Mouse (Mus musculus) liver, embryonic 13.5 days (tissue): Measurements from ENCODE around the gene Nudt14. TPM values are rescaled to one million over a fixed set of nuclear protein-coding genes. Genes with fewer than 3 reads are reported as not detected.
A peak's percentile ranks its signal among the peaks of the same experiment; 100 is the strongest.

ENCODE experiments used
- ATAC-seq: fragments of 200-750 bp; cut with Nextera tagmentation; 2 replicates; pipeline ENCODE4 v1.8.0; 2017; ENCODE audit warnings: low read depth, mild to moderate bottlenecking, moderate number of reproducible peaks, moderate library complexity
- DNase-seq: peaks from one replicate; pipeline ENCODE4 v3.0.0; 2022
- H3K27ac ChIP-seq: fragments of 300-500 bp; sonication (generic); 2 replicates; pipeline ENCODE4 v1.5.1; 2015; ENCODE audit warnings: moderate library complexity, mild to moderate bottlenecking, inconsistent platforms
- H3K27me3 ChIP-seq: fragments of 300-500 bp; sonication (generic); 2 replicates; pipeline ENCODE4 v1.6.1; 2015; ENCODE audit warnings: mild to moderate bottlenecking, inconsistent platforms
- H3K36me3 ChIP-seq: fragments of 300-500 bp; sonication (generic); 2 replicates; pipeline ENCODE4 v1.6.1; 2015; ENCODE audit warnings: mild to moderate bottlenecking, inconsistent platforms
- H3K4me1 ChIP-seq: fragments of 300-500 bp; sonication (generic); replicated peaks from 2 replicates; pipeline ENCODE4 v1.6.1; 2015; ENCODE audit warnings: inconsistent platforms
- H3K4me2 ChIP-seq: fragments of 300-500 bp; sonication (generic); 2 replicates; pipeline ENCODE4 v1.6.1; 2015; ENCODE audit warnings: inconsistent platforms, mild to moderate bottlenecking, moderate library complexity
- H3K4me3 ChIP-seq: fragments of 300-500 bp; sonication (generic); replicated peaks from 2 replicates; pipeline ENCODE4 v1.5.1; 2015; ENCODE audit warnings: mild to moderate bottlenecking, inconsistent platforms
- H3K9ac ChIP-seq: fragments of 300-500 bp; sonication (generic); 2 replicates; pipeline ENCODE4 v1.6.1; 2015; ENCODE audit warnings: mild to moderate bottlenecking, inconsistent platforms
- H3K9me3 ChIP-seq: fragments of 300-500 bp; sonication (generic); replicated peaks from 2 replicates; pipeline ENCODE4 v1.6.1; 2016; ENCODE audit warnings: inconsistent platforms
- WGBS: fragments of 180-500 bp; shearing (Covaris S2); methylation state at CpG from one replicate; pipeline ENCODE4 v1.1.7; 2015; ENCODE audit not compliant: insufficient replicate concordance; 5-methylcytosine and 5-hydroxymethylcytosine counted together
- polyA plus RNA-seq: library from polyadenylated mRNA; unstranded; fragments of >200 nt; fragmentation: Nextera tagmentation; extraction: Ambion mirVana; gene quantifications from 2 replicates; pipeline ENCODE4 v1.2.1, GENCODE M21; 2015

Nudt14 gene
- polyA plus RNA-seq, 1 experiment from 2014 or later: 15.2 TPM

- Histone ChIP-seq H3K27me3 (no peaks in the 10 kb centered on the region), H3K4me2 (no peak overlapping the region), H3K4me1 (0 out of 2 replicates have a peak, but pooled peaks cover 2% of the 10 kb centered on the region), H3K27ac (no peak overlapping the region), H3K9ac (no peak overlapping the region), H3K4me3 (no peak overlapping the region), H3K36me3 (no peaks in the 10 kb centered on the region), H3K9me3 (no peaks in the 10 kb centered on the region)
- ATAC-seq (no peak), DNase-seq (no peak)
- 69% methylated on average over 17 of the region's 17 CpGs for WGBS
Measured at GRCm38 (mm10) chr12:112911701-112912100, 30.2 kb downstream of the Nudt14 start.

DNA sequence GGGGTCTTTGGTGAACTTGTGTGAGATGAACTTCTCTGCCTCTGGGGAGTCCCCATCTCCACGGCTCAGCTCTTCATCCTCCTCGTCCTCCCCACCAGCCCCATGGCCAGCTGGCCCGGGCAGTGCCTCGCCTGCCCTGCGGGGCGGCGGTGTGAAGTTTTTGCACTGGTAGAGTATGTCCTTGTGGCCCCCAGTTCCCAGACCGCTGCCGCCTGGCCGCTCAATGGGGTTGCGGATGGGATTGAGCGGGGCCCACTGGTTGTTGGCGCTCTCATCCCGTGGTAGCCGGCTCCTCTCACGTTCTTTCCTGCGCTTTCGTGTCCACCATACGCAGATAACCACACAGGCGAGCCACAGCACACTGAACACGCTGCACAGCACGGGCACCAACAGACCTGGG, 32.9 kb downstream of the Nudt14 start:
- H3K27me3 ChIP-seq: no peaks in the 10 kb centered on the region

DNA sequence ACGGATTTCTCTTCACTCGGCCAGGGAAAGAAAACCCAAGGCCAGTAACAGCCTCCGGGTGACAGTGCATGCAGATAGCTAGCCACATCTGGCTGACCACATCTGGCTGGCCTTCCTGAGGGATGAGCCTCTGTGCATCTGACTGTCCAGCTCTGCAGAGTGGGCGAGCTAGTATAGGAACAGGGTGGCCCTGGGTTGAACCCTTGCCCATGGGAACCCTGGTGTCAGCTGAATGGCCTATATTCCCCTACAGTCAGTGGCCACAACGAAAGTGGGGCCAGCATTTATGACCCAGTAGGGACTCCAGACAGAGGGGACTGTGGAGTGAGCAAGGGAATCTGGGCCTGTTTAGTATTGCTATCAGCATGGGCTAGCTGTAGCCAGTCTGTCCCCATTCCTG, 36.9 kb downstream of the Nudt14 start:
- WGBS: 58% methylated on average over 5 of the region's 5 CpGs
- H3K9ac ChIP-seq: no peak overlapping the region

More for the DNA sequence above, 32.9 kb downstream of the Nudt14 start:
- no peaks in the 10 kb centered on the region for H3K36me3 ChIP-seq
- H3K27ac ChIP-seq: no peak overlapping the region
- no peaks in the 10 kb centered on the region for H3K9me3 ChIP-seq
- 0 out of 2 replicates have a peak, but pooled peaks cover 2% of the 10 kb centered on the region for H3K4me1 ChIP-seq
- ATAC-seq: no peak
- H3K4me2 ChIP-seq: no peak overlapping the region
- DNase-seq: no peak
- H3K4me3 ChIP-seq: no peak overlapping the region
- no peak overlapping the region for H3K9ac ChIP-seq
- WGBS: 83% methylated on average over 22 of the region's 22 CpGs

DNA sequence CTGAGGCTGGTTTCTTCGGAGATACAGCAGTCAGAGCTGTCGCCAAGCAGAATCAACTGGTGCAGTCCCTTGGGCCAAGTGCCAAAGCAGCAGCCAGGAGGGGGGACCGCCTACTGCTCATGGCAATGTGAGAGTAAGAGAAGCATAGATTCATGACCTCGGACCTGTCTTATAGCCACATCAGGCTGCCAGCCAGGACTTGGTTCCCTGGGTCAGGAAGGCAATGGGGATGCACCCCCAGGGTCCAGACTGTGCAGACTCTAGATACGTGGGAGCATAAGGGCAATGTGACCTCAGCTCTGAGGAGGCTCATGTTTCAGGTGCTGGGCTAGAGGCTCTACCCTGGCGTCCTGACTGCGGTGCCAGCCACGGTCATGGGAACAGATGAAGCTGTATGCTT, 38.0 kb downstream of the Nudt14 start:
- H3K9me3 ChIP-seq: no peaks in the 10 kb centered on the region
- ATAC-seq (no peak), DNase-seq (no peak)
- no peak overlapping the region for H3K4me2 ChIP-seq
- 70% methylated on average over 8 of the region's 8 CpGs for WGBS
- H3K4me3 ChIP-seq: no peak overlapping the region
- H3K4me1 ChIP-seq: no peaks in the 10 kb centered on the region
- H3K36me3 ChIP-seq: no peaks in the 10 kb centered on the region
- no peak overlapping the region for H3K9ac ChIP-seq
- H3K27me3 ChIP-seq: no peaks in the 10 kb centered on the region
- no peak overlapping the region for H3K27ac ChIP-seq

More for the DNA sequence above, 36.9 kb downstream of the Nudt14 start:
- Histone ChIP-seq H3K4me2 (no peak overlapping the region), H3K9me3 (no peaks in the 10 kb centered on the region), H3K36me3 (no peaks in the 10 kb centered on the region), H3K27ac (no peak overlapping the region), H3K4me3 (no peak overlapping the region), H3K4me1 (no peaks in the 10 kb centered on the region), H3K27me3 (no peaks in the 10 kb centered on the region)
- no peak for DNase-seq
- ATAC-seq: no peak

DNA sequence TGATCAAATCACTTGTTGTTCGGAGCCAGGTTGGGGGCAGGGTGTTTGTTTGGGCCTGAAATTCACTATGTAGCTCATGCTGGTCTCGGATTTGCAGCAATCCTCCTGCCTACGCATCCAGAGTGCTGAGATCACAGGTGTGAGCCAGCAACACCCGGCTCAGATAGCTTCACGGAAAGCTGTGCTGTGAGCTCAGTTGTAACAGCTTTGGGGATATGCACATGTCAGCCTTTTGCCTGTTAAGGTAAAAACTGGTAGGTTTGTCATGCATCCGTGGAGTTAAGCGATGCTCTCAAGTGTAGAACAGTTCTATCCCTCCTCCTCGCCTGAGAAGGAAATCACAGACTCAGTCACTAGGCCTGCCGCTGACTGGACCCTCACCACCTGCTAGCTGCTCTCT, 41.3 kb downstream of the Nudt14 start:
- 68% methylated on average over 9 of the region's 9 CpGs for WGBS
- no peak overlapping the region for H3K4me3 ChIP-seq
- ATAC-seq: no peak

DNA sequence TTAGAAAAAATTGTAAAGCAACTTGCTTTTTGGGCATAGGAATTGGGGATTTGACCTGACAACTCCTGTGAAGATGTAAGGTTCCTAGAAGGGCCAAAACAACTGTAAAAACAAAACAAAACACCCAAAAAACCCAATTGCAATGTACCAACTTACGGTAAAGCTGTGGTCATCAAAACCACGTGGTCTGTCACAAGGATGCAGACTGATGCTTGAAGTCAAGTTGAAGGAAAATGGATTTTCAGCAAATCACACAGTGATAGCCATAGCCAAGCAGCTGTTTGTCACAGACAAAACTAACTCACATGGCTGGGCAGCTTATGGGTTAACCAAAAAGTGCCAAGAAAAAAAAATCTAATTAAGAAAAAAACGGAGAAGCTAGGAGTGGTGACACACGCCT, 43.0 kb downstream of the Nudt14 start:
- H3K4me3 ChIP-seq: no peak overlapping the region
- 47% methylated on average over 4 of the region's 4 CpGs for WGBS
- ATAC-seq: no peak

More for the DNA sequence above, 41.3 kb downstream of the Nudt14 start:
- no peak for DNase-seq
- Histone ChIP-seq H3K4me1 (peaks cover under 1% of the 10 kb centered on the region; the same call in 1 of the 2 replicates), H3K9me3 (no peaks in the 10 kb centered on the region), H3K27me3 (peaks cover 7% of the 10 kb centered on the region; the same call in 1 of the 2 replicates), H3K9ac (no peak overlapping the region), H3K4me2 (no peak overlapping the region), H3K27ac (no peak overlapping the region), H3K36me3 (no peaks in the 10 kb centered on the region)

DNA sequence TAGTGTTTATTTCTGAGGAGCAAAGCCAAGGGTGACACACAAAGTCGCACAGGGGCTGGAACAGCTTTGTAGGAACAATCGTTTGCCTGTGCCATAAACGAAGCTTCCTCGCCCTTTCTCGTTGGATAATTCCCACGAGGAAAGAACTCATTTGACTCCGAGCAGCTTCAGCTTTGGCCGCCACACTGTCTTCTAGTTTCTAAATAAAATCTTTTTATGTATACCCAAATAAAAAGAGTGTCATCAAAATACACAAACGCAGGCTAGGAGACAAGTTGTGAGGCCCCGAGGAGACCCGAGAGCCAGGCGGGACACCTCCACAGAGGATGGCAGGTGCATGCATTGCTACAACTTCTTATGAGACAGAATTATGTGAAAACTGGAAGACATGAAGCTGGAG, 43.6 kb downstream of the Nudt14 start:
- ATAC-seq (no peak), DNase-seq (no peak)
- H3K27me3 ChIP-seq: peaks cover 24% of the 10 kb centered on the region
- H3K4me3 ChIP-seq: no peak overlapping the region
- 64% methylated on average over 12 of the region's 12 CpGs for WGBS
- peaks cover 15% of the 10 kb centered on the region; the same call in 1 of the 2 replicates for H3K4me1 ChIP-seq
- no peak overlapping the region for H3K9ac ChIP-seq
- no peaks in the 10 kb centered on the region for H3K36me3 ChIP-seq
- no peaks in the 10 kb centered on the region for H3K9me3 ChIP-seq
- no peak overlapping the region for H3K4me2 ChIP-seq
- no peak overlapping the region for H3K27ac ChIP-seq

More for the DNA sequence above, 43.0 kb downstream of the Nudt14 start:
- Histone ChIP-seq H3K36me3 (no peaks in the 10 kb centered on the region), H3K9ac (no peak overlapping the region), H3K4me2 (no peak overlapping the region), H3K27ac (no peak overlapping the region), H3K4me1 (peaks cover 15% of the 10 kb centered on the region; the same call in 1 of the 2 replicates), H3K27me3 (peaks cover 22% of the 10 kb centered on the region), H3K9me3 (no peaks in the 10 kb centered on the region)
- no peak for DNase-seq

GRCm38 (mm10) chr12:112897522-112898212, 44.3 kb downstream of the Nudt14 start:
- H3K9ac ChIP-seq: no peak overlapping the region
- no peaks in the 10 kb centered on the region for H3K9me3 ChIP-seq
- no peak overlapping the region for H3K27ac ChIP-seq
- DNase-seq (no peak), ATAC-seq (0 out of 2 replicates have a peak, but pooled peaks have one; percentile 41)
- H3K27me3 ChIP-seq: peaks cover 24% of the 10 kb centered on the region
- 13% methylated on average over 16 of the region's 16 CpGs for WGBS
- H3K36me3 ChIP-seq: no peaks in the 10 kb centered on the region
- no peak overlapping the region for H3K4me2 ChIP-seq
- H3K4me1 ChIP-seq: peaks cover 15% of the 10 kb centered on the region; the same call in 1 of the 2 replicates
- no peak overlapping the region for H3K4me3 ChIP-seq

- no peak for ATAC-seq
- 20% methylated on average over 4 of the region's 4 CpGs for WGBS
- 0 out of 2 replicates have a peak overlapping the region, but pooled peaks have one; percentile 2 for H3K27ac ChIP-seq
Measured at GRCm38 (mm10) chr12:112894969-112895368, 47.0 kb downstream of the Nudt14 start.

GRCm38 (mm10) chr12:112894303-112894884, 47.5 kb downstream of the Nudt14 start:
- Histone ChIP-seq H3K4me3 (no peak overlapping the region), H3K4me1 (peaks cover 15% of the 10 kb centered on the region; the same call in 1 of the 2 replicates), H3K27ac (no peak overlapping the region), H3K9ac (no peak overlapping the region), H3K4me2 (no peak overlapping the region), H3K9me3 (no peaks in the 10 kb centered on the region), H3K36me3 (no peaks in the 10 kb centered on the region), H3K27me3 (peaks cover 24% of the 10 kb centered on the region)
- ATAC-seq (no peak), DNase-seq (no peak)
- WGBS: 24% methylated on average over 11 of the region's 11 CpGs

More at GRCm38 (mm10) chr12:112894969-112895368, 47.0 kb downstream of the Nudt14 start:
- Histone ChIP-seq H3K4me3 (no peak overlapping the region), H3K4me1 (peaks cover 15% of the 10 kb centered on the region; the same call in 1 of the 2 replicates), H3K4me2 (no peak overlapping the region), H3K9ac (no peak overlapping the region), H3K9me3 (no peaks in the 10 kb centered on the region), H3K27me3 (peaks cover 24% of the 10 kb centered on the region), H3K36me3 (no peaks in the 10 kb centered on the region)
- DNase-seq: no peak

GRCm38 (mm10) chr12:112885465-112885864, 56.5 kb downstream of the Nudt14 start:
- WGBS: 44% methylated on average over 7 of the region's 7 CpGs
- Histone ChIP-seq H3K4me3 (no peak overlapping the region), H3K36me3 (no peaks in the 10 kb centered on the region), H3K9ac (no peak overlapping the region), H3K27me3 (peaks cover 3% of the 10 kb centered on the region; the same call in 1 of the 2 replicates), H3K4me1 (no peaks in the 10 kb centered on the region), H3K27ac (no peak overlapping the region), H3K4me2 (no peak overlapping the region), H3K9me3 (no peaks in the 10 kb centered on the region)
- DNase-seq (no peak), ATAC-seq (no peak)
